Mouse (Mus musculus): Measurements from ENCODE around the gene Akap6. TPM values are rescaled to one million over a fixed set of nuclear protein-coding genes. Genes with fewer than 3 reads are reported as not detected.
A peak's percentile ranks its signal among the peaks of the same experiment; 100 is the strongest.

Gene Akap6
- polyA plus RNA-seq, 1 experiment from 2014 or later, result 0.41 TPM

GRCm38 (mm10) chr12:53064241-53064760 is 365.1 kb downstream of the Akap6 start:
- no peak for ATAC-seq (ENCODE audit: low FRiP score, low TSS enrichment)
- H3K4me1 ChIP-seq (ENCODE audit: insufficient read depth, low read length), result no peaks in the 10 kb centered on the region
- H3K27me3 ChIP-seq (ENCODE audit: insufficient read depth, low read length), result no peaks in the 10 kb centered on the region
- WGBS, result 89% methylated on average over 4 of the region's 4 CpGs
- no peak overlapping the region for H3K4me2 ChIP-seq (replicated peaks; ENCODE audit: low read depth, low read length)
- no peak overlapping the region for H3K4me3 ChIP-seq (ENCODE audit: low read length)
- no peaks in the 10 kb centered on the region for H3K9me3 ChIP-seq (ENCODE audit: low read length)
- H3K9ac ChIP-seq (replicated peaks; ENCODE audit: low read length), result no peak overlapping the region
- no peak overlapping the region for H3K27ac ChIP-seq (ENCODE audit: low read length)
- no peaks in the 10 kb centered on the region for H3K36me3 ChIP-seq (ENCODE audit: insufficient read depth, low read length)

- Histone ChIP-seq H3K27me3 (ENCODE audit: insufficient read depth, low read length) (no peaks in the 10 kb centered on the region), H3K4me2 (replicated peaks; ENCODE audit: low read depth, low read length) (no peak overlapping the region), H3K4me1 (ENCODE audit: insufficient read depth, low read length) (no peaks in the 10 kb centered on the region), H3K36me3 (ENCODE audit: insufficient read depth, low read length) (no peaks in the 10 kb centered on the region), H3K9me3 (ENCODE audit: low read length) (no peaks in the 10 kb centered on the region), H3K4me3 (ENCODE audit: low read length) (no peak overlapping the region), H3K9ac (replicated peaks; ENCODE audit: low read length) (no peak overlapping the region), H3K27ac (ENCODE audit: low read length) (no peak overlapping the region)
- no peak for ATAC-seq (ENCODE audit: low FRiP score, low TSS enrichment)
- 83% methylated on average over 11 of the region's 11 CpGs for WGBS
Observed at GRCm38 (mm10) chr12:53065031-53065785, 366.0 kb downstream of the Akap6 start.

- Histone ChIP-seq H3K36me3 (ENCODE audit: insufficient read depth, low read length) (no peaks in the 10 kb centered on the region), H3K9me3 (ENCODE audit: low read length) (no peaks in the 10 kb centered on the region), H3K4me2 (replicated peaks; ENCODE audit: low read depth, low read length) (no peak overlapping the region), H3K9ac (replicated peaks; ENCODE audit: low read length) (no peak overlapping the region), H3K4me1 (ENCODE audit: insufficient read depth, low read length) (no peaks in the 10 kb centered on the region), H3K4me3 (ENCODE audit: low read length) (no peak overlapping the region), H3K27me3 (ENCODE audit: insufficient read depth, low read length) (no peaks in the 10 kb centered on the region), H3K27ac (ENCODE audit: low read length) (no peak overlapping the region)
- 88% methylated on average over 9 of the region's 9 CpGs for WGBS
- no peak for ATAC-seq (ENCODE audit: low FRiP score, low TSS enrichment)
Observed at GRCm38 (mm10) chr12:53066321-53066720, 367.1 kb downstream of the Akap6 start.

GRCm38 (mm10) chr12:53070907-53071306 is 371.7 kb downstream of the Akap6 start:
- 83% methylated on average over 5 of the region's 5 CpGs for WGBS
- ATAC-seq (ENCODE audit: low FRiP score, low TSS enrichment), result no peak
- Histone ChIP-seq H3K4me2 (replicated peaks; ENCODE audit: low read depth, low read length) (no peak overlapping the region), H3K4me1 (ENCODE audit: insufficient read depth, low read length) (no peaks in the 10 kb centered on the region), H3K9me3 (ENCODE audit: low read length) (no peaks in the 10 kb centered on the region), H3K4me3 (ENCODE audit: low read length) (no peak overlapping the region), H3K36me3 (ENCODE audit: insufficient read depth, low read length) (no peaks in the 10 kb centered on the region), H3K27me3 (ENCODE audit: insufficient read depth, low read length) (no peaks in the 10 kb centered on the region), H3K27ac (ENCODE audit: low read length) (no peak overlapping the region), H3K9ac (replicated peaks; ENCODE audit: low read length) (no peak overlapping the region)

- no peak overlapping the region for H3K4me3 ChIP-seq (ENCODE audit: low read length)
- H3K4me1 ChIP-seq (ENCODE audit: insufficient read depth, low read length), result no peaks in the 10 kb centered on the region
- no peaks in the 10 kb centered on the region for H3K27me3 ChIP-seq (ENCODE audit: insufficient read depth, low read length)
- no peak overlapping the region for H3K9ac ChIP-seq (replicated peaks; ENCODE audit: low read length)
- 87% methylated on average over 3 of the region's 3 CpGs for WGBS
- ATAC-seq (ENCODE audit: low FRiP score, low TSS enrichment), result no peak
- no peaks in the 10 kb centered on the region for H3K36me3 ChIP-seq (ENCODE audit: insufficient read depth, low read length)
- H3K27ac ChIP-seq (ENCODE audit: low read length), result no peak overlapping the region
- no peaks in the 10 kb centered on the region for H3K9me3 ChIP-seq (ENCODE audit: low read length)
- no peak overlapping the region for H3K4me2 ChIP-seq (replicated peaks; ENCODE audit: low read depth, low read length)
Observed at GRCm38 (mm10) chr12:53076595-53077400, 377.6 kb downstream of the Akap6 start.

- WGBS, result 69% methylated on average over 3 of the region's 3 CpGs
- H3K4me2 ChIP-seq (replicated peaks; ENCODE audit: low read depth, low read length), result no peak overlapping the region
Observed at GRCm38 (mm10) chr12:53085789-53086188, 386.6 kb downstream of the Akap6 start.

GRCm38 (mm10) chr12:53112276-53112675 is 413.1 kb downstream of the Akap6 start:
- no peaks in the 10 kb centered on the region for H3K36me3 ChIP-seq (ENCODE audit: insufficient read depth, low read length)
- H3K27ac ChIP-seq (ENCODE audit: low read length), result no peak overlapping the region
- H3K4me1 ChIP-seq (ENCODE audit: insufficient read depth, low read length), result no peaks in the 10 kb centered on the region
- H3K4me3 ChIP-seq (ENCODE audit: low read length), result no peak overlapping the region
- H3K9ac ChIP-seq (replicated peaks; ENCODE audit: low read length), result no peak overlapping the region
- WGBS, result 86% methylated on average over 10 of the region's 10 CpGs
- ATAC-seq (ENCODE audit: low FRiP score, low TSS enrichment), result no peak
- no peaks in the 10 kb centered on the region for H3K9me3 ChIP-seq (ENCODE audit: low read length)
- H3K4me2 ChIP-seq (replicated peaks; ENCODE audit: low read depth, low read length), result no peak overlapping the region
- H3K27me3 ChIP-seq (ENCODE audit: insufficient read depth, low read length), result no peaks in the 10 kb centered on the region

More at GRCm38 (mm10) chr12:53085789-53086188, 386.6 kb downstream of the Akap6 start:
- Histone ChIP-seq H3K4me1 (ENCODE audit: insufficient read depth, low read length) (no peaks in the 10 kb centered on the region), H3K36me3 (ENCODE audit: insufficient read depth, low read length) (no peaks in the 10 kb centered on the region), H3K9ac (replicated peaks; ENCODE audit: low read length) (no peak overlapping the region), H3K27ac (ENCODE audit: low read length) (no peak overlapping the region), H3K27me3 (ENCODE audit: insufficient read depth, low read length) (no peaks in the 10 kb centered on the region), H3K9me3 (ENCODE audit: low read length) (no peaks in the 10 kb centered on the region), H3K4me3 (ENCODE audit: low read length) (no peak overlapping the region)
- ATAC-seq (ENCODE audit: low FRiP score, low TSS enrichment), result no peak

- ATAC-seq (ENCODE audit: low FRiP score, low TSS enrichment), result no peak
- Histone ChIP-seq H3K27me3 (ENCODE audit: insufficient read depth, low read length) (no peaks in the 10 kb centered on the region), H3K9ac (replicated peaks; ENCODE audit: low read length) (no peak overlapping the region), H3K4me3 (ENCODE audit: low read length) (no peak overlapping the region), H3K4me1 (ENCODE audit: insufficient read depth, low read length) (no peaks in the 10 kb centered on the region), H3K9me3 (ENCODE audit: low read length) (peaks cover 4% of the 10 kb centered on the region), H3K36me3 (ENCODE audit: insufficient read depth, low read length) (no peaks in the 10 kb centered on the region), H3K4me2 (replicated peaks; ENCODE audit: low read depth, low read length) (no peak overlapping the region), H3K27ac (ENCODE audit: low read length) (no peak overlapping the region)
- WGBS, result 71% methylated on average over 4 of the region's 4 CpGs
Observed at GRCm38 (mm10) chr12:53119352-53119751, 420.2 kb downstream of the Akap6 start.

- 0 out of 2 replicates have a peak overlapping the region, but pooled peaks have one; percentile 17 for H3K4me2 ChIP-seq (replicated peaks; ENCODE audit: low read depth, low read length)
- peaks cover 4% of the 10 kb centered on the region for H3K9me3 ChIP-seq (ENCODE audit: low read length)
- H3K36me3 ChIP-seq (ENCODE audit: insufficient read depth, low read length), result no peaks in the 10 kb centered on the region
- H3K4me1 ChIP-seq (ENCODE audit: insufficient read depth, low read length), result no peaks in the 10 kb centered on the region
- no peak overlapping the region for H3K9ac ChIP-seq (replicated peaks; ENCODE audit: low read length)
- no peak overlapping the region for H3K4me3 ChIP-seq (ENCODE audit: low read length)
- no peaks in the 10 kb centered on the region for H3K27me3 ChIP-seq (ENCODE audit: insufficient read depth, low read length)
- H3K27ac ChIP-seq (ENCODE audit: low read length), result no peak overlapping the region
- no peak for ATAC-seq (ENCODE audit: low FRiP score, low TSS enrichment)
- 54% methylated on average over 7 of the region's 7 CpGs for WGBS
Observed at GRCm38 (mm10) chr12:53124131-53124530, 424.9 kb downstream of the Akap6 start.

GRCm38 (mm10) chr12:53124696-53125095 is 425.5 kb downstream of the Akap6 start:
- 31% methylated on average over 1 of the region's 1 CpGs for WGBS
- H3K4me1 ChIP-seq (ENCODE audit: insufficient read depth, low read length), result no peaks in the 10 kb centered on the region
- H3K4me2 ChIP-seq (replicated peaks; ENCODE audit: low read depth, low read length), result no peak overlapping the region
- H3K9ac ChIP-seq (replicated peaks; ENCODE audit: low read length), result no peak overlapping the region
- peaks cover 4% of the 10 kb centered on the region for H3K9me3 ChIP-seq (ENCODE audit: low read length)
- no peak for ATAC-seq (ENCODE audit: low FRiP score, low TSS enrichment)
- no peak overlapping the region for H3K4me3 ChIP-seq (ENCODE audit: low read length)
- H3K27me3 ChIP-seq (ENCODE audit: insufficient read depth, low read length), result no peaks in the 10 kb centered on the region
- H3K36me3 ChIP-seq (ENCODE audit: insufficient read depth, low read length), result no peaks in the 10 kb centered on the region
- H3K27ac ChIP-seq (ENCODE audit: low read length), result no peak overlapping the region

Data from kidney, embryonic 16.5 days (tissue).